Mouse (Mus musculus): ENCODE data around the gene Arhgap40. TPM values are rescaled to one million over a fixed set of nuclear protein-coding genes. Genes with fewer than 3 reads are reported as not detected.

Gene Arhgap40
- polyA plus RNA-seq, 1 experiment from 2014 or later = 0.27 TPM

DNA sequence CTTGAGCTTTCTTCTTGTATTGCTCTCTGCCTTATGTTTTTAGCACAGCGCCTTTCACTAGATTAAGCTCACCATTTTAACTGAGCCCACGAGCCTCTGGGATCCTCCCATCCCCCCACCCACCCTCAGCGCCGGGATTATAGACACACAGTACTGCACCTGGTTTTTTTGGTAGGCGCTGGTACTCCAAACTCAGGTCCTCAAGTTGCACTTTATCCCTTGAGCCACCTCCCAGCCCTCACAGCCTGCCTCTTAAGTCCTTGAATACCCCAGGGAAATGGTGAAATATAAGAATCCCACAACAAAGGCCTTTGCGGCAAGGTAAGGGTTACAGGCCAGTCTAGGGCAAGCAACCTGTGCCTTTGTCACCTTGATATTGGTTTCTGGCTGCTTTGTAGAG, 7.2 kb downstream of the Arhgap40 start:
- DNase-seq (ENCODE audit: low spot score) = no peak
- H3K27ac ChIP-seq = no peak overlapping the region
- no peak overlapping the region for H3K4me3 ChIP-seq
- WGBS = 75% methylated on average over 6 of the region's 6 CpGs
- H3K4me1 ChIP-seq (replicated peaks) = no peaks in the 10 kb centered on the region
- no peaks in the 10 kb centered on the region for H3K36me3 ChIP-seq
- 0 out of 2 replicates have a peak, but pooled peaks cover 3% of the 10 kb centered on the region for H3K9me3 ChIP-seq
- H3K27me3 ChIP-seq (ENCODE audit: insufficient read depth, poor library complexity, severe bottlenecking) = no peaks in the 10 kb centered on the region

DNA sequence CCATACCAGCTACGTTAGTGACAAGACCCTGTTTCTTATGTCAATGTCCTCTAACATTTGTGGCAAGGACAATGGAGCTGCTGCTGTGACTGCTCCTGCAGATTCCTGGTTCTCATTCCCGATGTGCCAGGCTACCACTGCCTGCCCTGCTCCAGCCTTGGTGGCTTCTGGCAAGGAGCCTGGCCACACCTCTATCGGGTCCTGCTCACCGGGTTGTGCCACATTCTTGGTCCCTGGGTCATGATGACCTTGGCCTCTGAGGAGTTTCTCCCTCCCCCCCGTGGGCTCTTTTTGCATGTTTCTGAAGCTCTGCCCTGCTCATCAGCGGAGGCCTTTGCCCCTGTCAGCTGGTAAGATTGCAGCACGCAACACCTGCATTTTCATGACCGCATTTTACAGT, 10.5 kb downstream of the Arhgap40 start:
- H3K27ac ChIP-seq = no peak overlapping the region
- no peak overlapping the region for H3K4me3 ChIP-seq
- no peaks in the 10 kb centered on the region for H3K27me3 ChIP-seq (ENCODE audit: insufficient read depth, poor library complexity, severe bottlenecking)
- no peak for DNase-seq (ENCODE audit: low spot score)
- no peaks in the 10 kb centered on the region for H3K4me1 ChIP-seq (replicated peaks)
- H3K36me3 ChIP-seq = no peaks in the 10 kb centered on the region
- H3K9me3 ChIP-seq = 0 out of 2 replicates have a peak, but pooled peaks cover 3% of the 10 kb centered on the region
- 84% methylated on average over 8 of the region's 8 CpGs for WGBS

DNA sequence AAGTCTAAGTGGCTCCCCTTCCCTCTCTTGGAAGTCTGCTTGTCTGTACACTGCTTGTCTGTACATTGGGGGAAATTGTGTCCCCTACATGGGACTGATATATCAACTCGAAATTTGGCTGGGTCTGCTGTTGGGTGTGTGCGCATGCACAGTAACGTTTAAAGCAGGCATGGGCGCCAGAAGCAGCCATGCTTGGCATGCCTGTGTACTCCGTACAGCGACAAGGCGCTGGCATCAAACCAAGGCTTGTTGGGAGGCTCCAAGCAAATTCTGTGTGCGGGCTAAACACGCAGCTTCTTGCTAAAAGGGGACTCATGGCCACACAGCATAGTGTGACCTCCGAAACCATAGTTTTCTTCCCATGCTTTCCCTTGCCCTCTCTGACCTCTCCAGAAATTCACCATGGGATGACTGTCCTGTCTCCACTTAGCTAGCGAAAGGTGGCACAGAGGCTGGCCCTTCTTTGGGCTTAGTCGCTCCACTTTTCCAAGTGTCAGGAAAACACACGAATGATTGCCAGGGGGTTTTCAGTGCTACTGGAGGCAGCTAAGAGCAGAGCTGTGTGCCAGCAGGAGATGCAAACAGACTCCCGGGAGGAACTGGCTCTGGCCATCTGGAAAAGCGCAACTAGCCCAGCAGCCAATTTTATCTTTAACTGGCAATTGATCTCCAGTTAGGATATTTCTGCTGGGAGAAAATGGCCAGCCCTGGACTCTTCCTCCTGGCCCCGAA, 11.7 kb downstream of the Arhgap40 start:
- Histone ChIP-seq H3K9me3 (0 out of 2 replicates have a peak, but pooled peaks cover 3% of the 10 kb centered on the region), H3K27ac (no peak overlapping the region), H3K27me3 (ENCODE audit: insufficient read depth, poor library complexity, severe bottlenecking) (no peaks in the 10 kb centered on the region), H3K4me3 (no peak overlapping the region), H3K36me3 (no peaks in the 10 kb centered on the region), H3K4me1 (replicated peaks) (no peaks in the 10 kb centered on the region)
- no peak for DNase-seq (ENCODE audit: low spot score)
- 84% methylated on average over 16 of the region's 16 CpGs for WGBS

DNA sequence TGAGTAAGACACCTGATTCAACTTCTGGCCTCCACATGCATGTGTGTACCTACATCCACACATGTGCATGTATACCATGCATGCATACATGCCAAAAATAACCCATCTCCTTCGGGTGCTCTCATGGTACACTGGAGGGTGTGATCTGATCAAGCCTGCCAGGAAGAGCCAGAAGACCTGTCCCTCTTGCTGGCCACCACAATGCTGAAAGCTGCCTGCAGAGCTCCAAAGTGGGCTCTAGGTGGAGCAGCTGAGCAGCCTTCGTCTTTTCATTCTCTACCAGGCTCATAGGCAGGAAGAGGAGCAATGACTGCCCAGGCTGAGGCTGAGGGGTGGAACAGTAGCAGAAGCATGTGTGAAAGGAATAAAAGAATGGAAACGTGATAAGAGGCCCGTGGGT, 21.5 kb downstream of the Arhgap40 start:
- WGBS = 4% methylated on average over 4 of the region's 4 CpGs
- Histone ChIP-seq H3K27ac (no peak overlapping the region), H3K36me3 (no peaks in the 10 kb centered on the region)

DNA sequence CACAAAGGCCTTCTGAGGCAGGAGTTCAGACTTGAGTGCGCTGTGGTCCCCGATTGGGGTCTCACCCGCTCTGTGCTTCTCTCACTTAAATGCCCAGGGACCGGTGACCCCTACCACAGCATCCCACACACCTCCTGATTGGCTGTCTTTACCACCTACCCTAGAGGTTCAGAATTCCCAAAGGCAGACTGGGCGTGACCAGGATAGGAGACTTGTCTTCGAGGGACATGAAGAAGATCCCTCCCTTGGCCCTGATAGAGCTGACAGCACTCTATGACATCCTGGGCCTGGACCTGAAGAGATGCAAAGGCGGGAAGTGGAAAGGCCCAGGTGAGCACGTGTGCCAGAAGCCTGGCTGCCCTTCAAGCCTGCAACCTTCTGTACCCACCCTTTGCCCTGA, 22.0 kb downstream of the Arhgap40 start:
- Histone ChIP-seq H3K27ac (no peak overlapping the region), H3K4me3 (no peak overlapping the region), H3K36me3 (no peaks in the 10 kb centered on the region), H3K27me3 (ENCODE audit: insufficient read depth, poor library complexity, severe bottlenecking) (no peaks in the 10 kb centered on the region), H3K4me1 (replicated peaks) (peaks cover 7% of the 10 kb centered on the region; the same call in 1 of the 2 replicates), H3K9me3 (0 out of 2 replicates have a peak, but pooled peaks cover 3% of the 10 kb centered on the region)
- no peak for DNase-seq (ENCODE audit: low spot score)
- 76% methylated on average over 8 of the region's 8 CpGs for WGBS

More for the DNA sequence above, 21.5 kb downstream of the Arhgap40 start:
- peak; percentile 62 for DNase-seq (ENCODE audit: low spot score)
- no peak overlapping the region for H3K4me3 ChIP-seq
- peaks cover 3% of the 10 kb centered on the region; the same call in 1 of the 2 replicates for H3K4me1 ChIP-seq (replicated peaks)
- no peaks in the 10 kb centered on the region for H3K27me3 ChIP-seq (ENCODE audit: insufficient read depth, poor library complexity, severe bottlenecking)
- 0 out of 2 replicates have a peak, but pooled peaks cover 3% of the 10 kb centered on the region for H3K9me3 ChIP-seq

DNA sequence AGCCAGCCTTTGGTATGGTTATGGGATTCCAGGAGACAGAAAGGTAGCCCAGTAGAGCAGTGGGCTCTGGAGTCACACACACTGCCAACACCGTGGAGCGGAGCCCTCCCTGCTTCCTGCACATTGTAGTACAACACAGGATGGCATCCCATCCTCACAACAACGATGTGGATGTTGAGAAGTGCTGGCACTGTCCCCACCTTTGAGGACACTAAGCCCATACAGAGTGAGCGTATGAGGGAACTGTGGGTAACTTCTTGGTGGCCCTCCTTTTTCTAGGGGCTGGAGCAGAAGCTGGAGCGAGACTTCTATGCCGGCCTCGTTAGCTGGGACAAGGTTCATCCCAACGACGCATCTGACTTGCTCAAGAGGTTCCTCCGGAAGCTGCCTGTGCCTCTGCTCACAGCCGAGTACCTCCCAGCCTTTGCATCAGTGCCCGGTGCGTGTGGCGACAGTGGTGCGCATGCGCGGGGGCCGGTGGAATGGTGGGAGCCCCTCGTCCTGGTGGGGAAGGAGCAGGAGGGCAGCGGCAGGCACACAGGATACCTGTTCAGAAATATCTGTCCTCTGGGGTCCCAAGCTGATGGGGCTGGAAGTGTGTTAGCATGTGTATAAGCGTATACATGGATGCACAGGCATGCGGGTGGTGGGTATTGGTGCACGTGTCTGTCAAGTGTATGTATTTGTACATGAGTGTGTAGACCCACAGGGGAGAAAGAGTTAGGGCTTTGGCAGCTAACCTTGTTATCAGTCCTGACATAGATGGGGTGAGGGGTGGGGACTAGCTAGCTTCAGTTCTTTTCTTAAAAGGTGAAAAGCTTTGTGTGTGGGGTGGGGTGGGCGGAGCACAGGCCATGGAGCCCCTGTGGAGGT, 27.1 kb downstream of the Arhgap40 start:
- no peaks in the 10 kb centered on the region for H3K36me3 ChIP-seq
- no peaks in the 10 kb centered on the region for H3K9me3 ChIP-seq
- H3K27me3 ChIP-seq (ENCODE audit: insufficient read depth, poor library complexity, severe bottlenecking) = no peaks in the 10 kb centered on the region
- 54% methylated on average over 24 of the region's 24 CpGs for WGBS
- peak overlapping the region; percentile 29 for H3K4me3 ChIP-seq
- peaks cover 9% of the 10 kb centered on the region; the same call in 1 of the 2 replicates for H3K4me1 ChIP-seq (replicated peaks)
- peak; percentile 58 for DNase-seq (ENCODE audit: low spot score)
- peak overlapping the region; percentile 68 for H3K27ac ChIP-seq

DNA sequence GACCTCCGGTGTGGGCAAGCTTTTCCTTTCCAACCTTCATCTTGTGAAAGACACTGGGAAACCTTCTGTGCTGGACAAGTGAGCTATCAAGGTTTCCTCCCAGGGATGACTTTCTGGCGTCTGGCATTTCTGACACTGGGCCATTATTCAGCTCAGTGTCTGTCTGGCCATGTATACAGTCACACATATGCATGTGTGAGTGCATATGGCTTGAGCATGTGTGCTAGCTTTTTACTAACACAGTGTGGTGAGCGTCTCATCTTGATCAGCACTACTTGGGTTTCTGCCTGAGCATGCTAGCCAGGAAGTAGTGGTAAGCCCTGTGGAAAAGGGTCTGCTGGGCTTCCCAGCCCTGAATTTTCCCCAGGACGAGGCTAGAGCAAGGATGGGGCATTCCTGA, 28.7 kb downstream of the Arhgap40 start:
- WGBS = 48% methylated on average over 4 of the region's 4 CpGs
- DNase-seq (ENCODE audit: low spot score) = no peak
- H3K27me3 ChIP-seq (ENCODE audit: insufficient read depth, poor library complexity, severe bottlenecking) = no peaks in the 10 kb centered on the region
- no peak overlapping the region for H3K27ac ChIP-seq
- H3K4me3 ChIP-seq = no peak overlapping the region
- peaks cover 10% of the 10 kb centered on the region for H3K4me1 ChIP-seq (replicated peaks)
- H3K9me3 ChIP-seq = no peaks in the 10 kb centered on the region
- H3K36me3 ChIP-seq = no peaks in the 10 kb centered on the region

DNA sequence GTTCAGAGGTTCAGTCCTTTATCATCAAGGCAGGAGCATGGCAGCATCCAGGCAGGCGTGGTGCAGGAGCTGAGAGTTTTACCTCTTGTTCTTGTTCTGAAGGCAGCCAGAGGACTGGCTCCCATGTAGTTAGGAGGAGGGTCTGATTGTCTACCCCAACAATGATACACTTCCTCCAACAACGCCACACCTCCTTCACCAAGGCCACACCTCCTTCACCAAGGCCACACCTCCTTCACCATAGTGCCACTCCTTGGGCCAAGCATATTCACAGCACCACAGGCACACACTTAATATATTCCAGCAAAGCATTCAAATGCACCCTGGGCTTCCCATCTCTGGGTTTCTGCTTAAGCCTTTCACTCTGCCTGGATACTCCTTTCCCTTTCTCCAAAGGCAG, 32.7 kb downstream of the Arhgap40 start:
- Histone ChIP-seq H3K36me3 (no peaks in the 10 kb centered on the region), H3K27ac (no peak overlapping the region), H3K4me1 (replicated peaks) (peaks cover 9% of the 10 kb centered on the region), H3K9me3 (no peaks in the 10 kb centered on the region), H3K4me3 (no peak overlapping the region), H3K27me3 (ENCODE audit: insufficient read depth, poor library complexity, severe bottlenecking) (peaks cover 28% of the 10 kb centered on the region)
- DNase-seq (ENCODE audit: low spot score) = no peak
- whole genome bisulfite sequencing = 72% methylated on average over 2 of the region's 2 CpGs

DNA sequence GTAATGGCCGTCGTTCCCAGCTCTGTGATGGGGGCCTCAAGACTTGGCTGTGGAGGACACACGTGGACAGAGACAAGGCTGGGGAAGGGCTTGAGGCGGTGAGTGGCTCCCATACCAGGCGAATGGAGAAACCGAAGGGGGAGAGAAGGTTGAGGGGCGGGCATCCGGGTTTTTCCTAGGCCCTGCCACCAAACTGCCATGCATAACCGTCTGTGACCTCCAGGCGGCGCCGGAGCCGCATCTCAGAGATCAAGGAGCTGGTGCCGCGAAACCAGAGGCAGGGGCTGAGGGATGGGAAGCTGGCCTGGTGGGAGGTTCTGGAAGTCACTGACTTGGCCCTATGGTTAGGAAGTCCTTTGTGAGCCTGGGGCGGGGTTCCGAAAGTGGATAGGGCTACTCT, 34.2 kb downstream of the Arhgap40 start:
- WGBS = 4% methylated on average over 17 of the region's 17 CpGs
- Histone ChIP-seq H3K4me3 (no peak overlapping the region), H3K27me3 (ENCODE audit: insufficient read depth, poor library complexity, severe bottlenecking) (peaks cover 43% of the 10 kb centered on the region), H3K9me3 (no peaks in the 10 kb centered on the region), H3K36me3 (no peaks in the 10 kb centered on the region), H3K27ac (peak overlapping the region; percentile 71), H3K4me1 (replicated peaks) (peaks cover 9% of the 10 kb centered on the region)
- DNase-seq (ENCODE audit: low spot score) = peak; percentile 89

DNA sequence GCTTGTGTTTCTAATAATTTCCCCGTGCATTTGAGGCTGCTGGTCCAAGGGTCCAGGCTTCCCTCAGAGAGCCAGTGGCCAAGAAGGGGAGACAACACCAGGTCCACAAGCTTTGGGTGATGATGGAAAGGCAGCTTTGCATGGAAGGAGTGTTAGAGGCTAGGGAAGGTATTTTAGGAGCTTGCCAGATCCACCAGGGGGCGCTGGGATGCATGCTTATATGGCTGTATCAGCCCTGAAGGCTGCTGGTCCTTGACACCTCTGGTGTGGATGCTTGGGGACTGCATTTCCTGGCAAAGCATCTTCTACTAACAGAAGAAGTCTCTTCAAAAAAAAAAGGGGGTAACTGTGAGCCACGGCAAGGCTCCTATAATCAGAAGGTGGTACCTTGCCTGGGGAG, 37.5 kb downstream of the Arhgap40 start:
- peaks cover 73% of the 10 kb centered on the region for H3K27me3 ChIP-seq (ENCODE audit: insufficient read depth, poor library complexity, severe bottlenecking)
- H3K27ac ChIP-seq = no peak overlapping the region
- peak; percentile 81 for DNase-seq (ENCODE audit: low spot score)
- H3K4me1 ChIP-seq (replicated peaks) = peaks cover 26% of the 10 kb centered on the region
- no peaks in the 10 kb centered on the region for H3K9me3 ChIP-seq
- WGBS = 4% methylated on average over 3 of the region's 3 CpGs
- H3K4me3 ChIP-seq = no peak overlapping the region
- H3K36me3 ChIP-seq = no peaks in the 10 kb centered on the region

DNA sequence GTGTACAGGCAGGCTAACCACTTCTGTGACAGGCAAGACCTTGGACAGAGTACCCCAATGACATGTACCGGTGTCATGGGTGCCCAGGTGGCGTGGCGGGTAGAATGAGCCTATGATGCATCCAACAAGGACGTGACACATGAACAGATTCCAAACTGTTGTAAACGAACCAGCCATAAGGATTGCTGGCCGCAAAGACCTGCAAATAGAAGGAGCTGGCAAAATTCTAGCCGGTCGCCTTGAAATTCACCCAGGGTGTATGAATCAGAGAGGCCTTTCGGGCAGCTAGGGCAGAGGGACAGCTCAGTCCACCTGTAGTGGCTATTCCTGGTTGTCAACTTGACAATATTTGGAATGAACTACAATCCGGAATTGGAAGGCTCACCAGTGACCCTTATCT, 41.8 kb downstream of the Arhgap40 start:
- no peak overlapping the region for H3K4me3 ChIP-seq
- no peak for DNase-seq (ENCODE audit: low spot score)
- H3K27me3 ChIP-seq (ENCODE audit: insufficient read depth, poor library complexity, severe bottlenecking) = peaks cover 77% of the 10 kb centered on the region
- peaks cover 5% of the 10 kb centered on the region; the same call in 1 of the 2 replicates for H3K9me3 ChIP-seq
- H3K27ac ChIP-seq = no peak overlapping the region
- H3K4me1 ChIP-seq (replicated peaks) = peaks cover 34% of the 10 kb centered on the region
- no peaks in the 10 kb centered on the region for H3K36me3 ChIP-seq
- whole genome bisulfite sequencing = 14% methylated on average over 10 of the region's 10 CpGs

DNA sequence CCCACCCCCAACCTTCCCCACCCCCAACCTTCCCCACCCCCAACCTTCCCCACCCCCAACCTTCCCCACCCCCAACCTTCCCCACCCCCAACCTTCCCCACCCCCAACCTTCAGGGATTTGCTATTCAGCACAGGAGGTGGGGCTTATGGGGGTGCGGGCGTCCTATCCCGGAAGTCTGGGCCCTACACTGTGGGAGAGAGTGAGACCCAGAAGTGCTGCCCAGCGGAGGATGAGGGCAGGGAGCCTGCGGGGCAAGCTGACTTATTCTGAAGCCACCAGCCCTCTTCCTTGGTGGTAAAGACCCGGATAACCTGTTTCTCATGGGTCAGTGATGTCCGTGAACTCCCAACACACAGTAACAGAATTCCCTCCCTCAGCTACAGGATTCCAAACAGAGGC, 42.7 kb downstream of the Arhgap40 start:
- peak overlapping the region; percentile 45 for H3K4me3 ChIP-seq
- H3K36me3 ChIP-seq = no peaks in the 10 kb centered on the region
- no peak for DNase-seq (ENCODE audit: low spot score)
- H3K9me3 ChIP-seq = peaks cover 5% of the 10 kb centered on the region; the same call in 1 of the 2 replicates
- H3K27ac ChIP-seq = no peak overlapping the region
- H3K27me3 ChIP-seq (ENCODE audit: insufficient read depth, poor library complexity, severe bottlenecking) = peaks cover 68% of the 10 kb centered on the region
- WGBS = under 1% methylated on average over 7 of the region's 7 CpGs
- peaks cover 40% of the 10 kb centered on the region for H3K4me1 ChIP-seq (replicated peaks)

DNA sequence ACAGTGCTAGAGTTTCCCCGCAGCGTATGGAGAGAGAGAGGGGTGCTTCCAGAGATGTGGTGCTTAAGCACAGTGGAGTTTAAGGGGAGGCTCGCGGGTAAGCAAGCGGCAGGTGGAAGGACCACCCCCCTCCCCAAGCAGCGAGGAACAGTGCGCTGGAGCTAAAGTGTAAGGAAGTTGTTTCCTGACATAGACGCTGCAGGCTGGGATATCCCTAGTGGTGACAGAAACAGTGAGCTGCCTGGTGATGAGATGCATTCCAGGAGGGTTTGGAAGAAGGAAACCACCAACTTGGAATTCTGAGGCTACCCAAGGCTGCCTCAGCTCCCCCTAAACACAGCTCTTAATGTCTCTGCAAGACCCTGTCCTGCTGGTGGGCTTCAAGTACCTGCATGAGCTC, 43.2 kb downstream of the Arhgap40 start:
- DNase-seq (ENCODE audit: low spot score) = no peak
- Histone ChIP-seq H3K27ac (no peak overlapping the region; the same call in 1 of the 2 replicates), H3K9me3 (peaks cover 5% of the 10 kb centered on the region; the same call in 1 of the 2 replicates), H3K36me3 (no peaks in the 10 kb centered on the region), H3K4me1 (replicated peaks) (peaks cover 43% of the 10 kb centered on the region), H3K4me3 (peak overlapping the region; percentile 45), H3K27me3 (ENCODE audit: insufficient read depth, poor library complexity, severe bottlenecking) (peaks cover 62% of the 10 kb centered on the region)
- WGBS = 0% methylated on average over 8 of the region's 8 CpGs

Measured in hindbrain, embryonic 10.5 days (tissue).